Mouse (Mus musculus) central nervous system, embryonic 14 days (tissue): ENCODE data around the gene Il2rg. TPM values are rescaled to one million over a fixed set of nuclear protein-coding genes. Genes with fewer than 3 reads are reported as not detected.

Source experiments
- polyA plus RNA-seq: library from polyadenylated mRNA; depleted of rRNA; stranded (reverse); fragments of >200 nt; gene quantifications from 2 replicates; pipeline ENCODE4 v1.2.3, GENCODE M21; 2012; rRNA removed

Gene Il2rg
- 5.3 and 7.4 TPM in 2 replicates for polyA plus RNA-seq

DNA sequence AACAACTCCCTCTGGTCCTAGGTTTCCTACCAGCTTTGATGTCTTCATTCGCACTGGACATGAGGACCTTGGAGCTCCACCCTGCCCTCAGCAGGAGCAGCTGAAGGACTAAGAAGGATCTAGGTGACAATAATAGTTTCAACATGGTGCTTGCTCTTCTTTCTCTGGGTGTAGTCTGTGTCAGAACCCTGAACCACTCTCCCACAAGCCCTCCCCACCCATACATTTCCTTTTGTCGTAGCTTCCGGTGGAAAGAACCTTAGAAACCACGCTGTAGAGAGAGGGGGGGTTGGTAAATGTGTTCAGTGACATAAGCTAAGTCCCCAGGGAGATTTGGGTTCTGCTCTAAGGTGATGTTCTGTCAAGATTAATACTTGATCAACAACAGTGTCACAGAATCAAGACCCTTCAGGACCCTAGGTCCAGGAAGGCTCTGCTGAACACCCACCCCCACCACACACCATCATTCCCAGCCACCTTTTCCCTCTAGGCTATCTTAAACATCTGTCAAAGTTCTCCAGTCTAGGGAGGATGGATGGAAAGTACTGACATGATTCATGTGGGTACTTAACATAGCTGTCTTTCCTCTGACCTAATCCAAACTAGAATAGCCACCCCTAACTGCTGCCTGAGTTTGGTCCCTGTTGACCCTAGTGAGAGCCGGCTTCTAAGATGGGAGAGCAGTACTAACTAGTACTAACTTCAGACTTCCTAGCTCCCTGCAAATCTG, at the start of gene Il2rg:
TSS of gene Il2rg (minus strand) at position 231 of the 730 bp plus-strand sequence.

DNA sequence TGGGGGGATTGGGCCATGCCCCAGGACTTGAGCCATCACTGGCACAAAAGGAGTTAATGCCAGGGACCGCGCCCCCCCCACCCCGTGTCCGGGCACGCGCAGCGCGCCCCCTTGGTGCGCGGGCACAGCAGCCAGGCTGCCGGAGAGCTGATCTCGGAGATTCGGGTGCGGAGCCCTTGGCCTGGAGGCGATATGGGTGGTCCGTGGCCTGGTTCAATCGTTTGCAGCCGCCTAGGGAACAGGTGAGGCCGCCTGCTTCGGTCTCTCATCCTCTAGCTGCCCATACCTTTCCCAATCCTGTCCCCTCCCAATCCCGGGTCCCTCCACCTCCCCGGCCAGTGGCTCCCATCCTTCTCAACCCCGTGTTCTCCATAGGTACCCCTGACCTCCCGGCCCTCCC, 31.0 kb upstream of the Il2rg start, which contains the start of gene Nlgn3:
TSS of gene Nlgn3 (plus strand) at position 114 of the 400 bp plus-strand sequence.

DNA sequence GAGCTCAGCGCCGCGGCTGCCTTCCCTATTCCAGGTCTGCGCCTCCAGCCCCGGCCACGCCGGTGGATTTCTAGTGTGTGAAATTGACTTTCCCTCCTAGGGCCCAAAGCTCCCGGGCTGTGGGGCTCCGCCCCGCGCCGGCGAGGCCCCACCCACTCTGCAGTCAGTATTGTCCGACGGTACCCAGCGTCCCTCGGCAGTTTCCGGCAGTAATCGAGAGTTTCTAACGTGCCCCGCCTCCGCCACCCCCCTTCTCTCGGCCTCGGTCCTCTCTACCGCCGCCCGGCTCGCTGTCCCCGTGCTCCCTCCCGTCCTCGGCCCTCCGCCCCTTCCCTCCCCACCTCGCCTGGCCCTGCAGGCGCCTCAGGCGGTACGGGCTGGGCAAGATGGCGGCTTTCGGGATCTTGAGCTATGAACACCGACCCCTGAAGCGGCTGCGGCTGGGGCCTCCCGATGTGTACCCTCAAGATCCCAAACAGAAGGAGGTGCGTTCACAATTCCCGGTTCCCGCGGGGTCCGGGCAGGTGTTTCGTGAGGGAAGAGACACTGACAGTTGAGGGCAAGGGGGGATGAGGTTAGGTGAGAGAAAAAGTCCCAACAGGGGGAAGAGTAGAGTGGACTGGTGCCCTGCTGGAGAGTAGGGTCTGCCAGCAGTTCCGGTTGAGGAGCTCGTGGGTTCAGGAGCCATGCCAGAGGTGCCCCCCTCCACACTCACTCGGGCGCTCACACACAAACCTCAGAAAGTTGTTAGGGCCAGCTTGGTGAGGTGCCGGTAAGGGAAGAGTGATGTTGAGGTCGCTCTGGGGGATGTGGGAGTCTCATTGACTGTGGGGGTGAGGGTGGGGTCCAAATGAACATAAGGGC, 6.1 kb upstream of the Il2rg start, which contains the start of gene Med12:
TSS of gene Med12 (plus strand) at position 156 of the 864 bp plus-strand sequence.

GRCm38 (mm10) chrX:101268755-101269124, 685 bp upstream of the Il2rg start, which contains the start of gene Gm20489:
Gene Gm20489 (minus strand): TSS chrX:101269023.

DNA sequence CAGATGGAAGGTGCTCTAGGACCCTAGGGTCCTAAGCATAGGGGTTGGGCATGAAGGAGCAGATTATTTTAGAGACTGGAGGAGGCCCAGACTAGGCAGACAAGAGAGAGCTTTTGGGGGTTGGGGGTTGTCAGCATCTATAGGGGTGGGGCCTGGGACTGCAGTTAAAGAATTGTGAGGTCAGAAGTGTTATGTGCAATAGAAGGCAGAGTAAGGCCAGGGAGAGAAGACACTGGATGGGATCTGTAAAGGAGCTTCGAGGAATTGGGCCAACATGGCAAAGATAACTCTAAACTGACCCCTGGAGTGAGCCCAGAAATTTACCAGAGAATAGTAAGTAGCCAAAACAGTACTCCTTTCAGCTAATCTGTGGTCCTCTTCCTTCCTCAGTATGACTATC, 4.2 kb downstream of the Il2rg start, which contains the start of gene Gm614:
TSS of gene Gm614 (minus strand) at position 101 of the 400 bp plus-strand sequence.

GRCm38 (mm10) chrX:101253952-101254729, 13.9 kb downstream of the Il2rg start, which contains the start of gene Foxo4:
Gene Foxo4 (plus strand): TSS chrX:101254528.

GRCm38 (mm10) chrX:101221834-101222795, 45.9 kb downstream of the Il2rg start, which contains the start of gene Snx12:
Gene Snx12 (minus strand): TSS chrX:101222563.

Other genes with a start within 250 kb of the Il2rg start
- 0.01 TPM in 1 of 2 replicates, not detected in the other for gene Tex11, start 208.6 kb downstream of the Il2rg start, polyA plus RNA-seq
- gene Slc7a3, start 182.2 kb downstream of the Il2rg start, polyA plus RNA-seq: 2.9 and 3.0 TPM in 2 replicates
- 57.4 and 58.9 TPM in 2 replicates for gene Snx12, start 45.7 kb downstream of the Il2rg start, polyA plus RNA-seq
- 13.2 and 16.4 TPM in 2 replicates for gene Foxo4, start 13.7 kb downstream of the Il2rg start, polyA plus RNA-seq
- 0.14 TPM in 1 of 2 replicates, not detected in the other for gene Gm614, start 4.3 kb downstream of the Il2rg start, polyA plus RNA-seq
- not detected in 2 replicates for gene Gm20489, start 768 bp upstream of the Il2rg start, polyA plus RNA-seq
- gene Med12, start 5.8 kb upstream of the Il2rg start, polyA plus RNA-seq: 62.7 and 79.2 TPM in 2 replicates
- gene Nlgn3, start 30.9 kb upstream of the Il2rg start, polyA plus RNA-seq: 34.2 and 36.0 TPM in 2 replicates
- 0.43 and 0.46 TPM in 2 replicates for gene Gjb1, start 108.1 kb upstream of the Il2rg start, polyA plus RNA-seq
- 187 and 193 TPM in 2 replicates for gene Zmym3, start 152.6 kb upstream of the Il2rg start, polyA plus RNA-seq
- 496 and 582 TPM in 2 replicates for gene Nono, start 161.1 kb upstream of the Il2rg start, polyA plus RNA-seq
- gene Itgb1bp2, start 180.8 kb upstream of the Il2rg start, polyA plus RNA-seq: 5.6 and 17.6 TPM in 2 replicates